Mouse (Mus musculus) CH12.LX (cell line): ENCODE measurements around the gene Fbxo3. TPM values are rescaled to one million over a fixed set of nuclear protein-coding genes. Genes with fewer than 3 reads are reported as not detected.
"Not testable (repeated sequence)": the region's sequence is repeated elsewhere in the genome, so short reads cannot be mapped to it uniquely, and the experiment has no call there.

ENCODE experiments used
- DNase-seq: peaks from one replicate; pipeline ENCODE4 v3.0.0-alpha.2; 2013; ENCODE audit errors: extremely low read depth
- H3K27ac ChIP-seq: 2 replicates; pipeline ENCODE4 v1.5.1; 2012; ENCODE audit warnings: low read depth, mild to moderate bottlenecking, control low read depth, moderate library complexity; ENCODE audit not compliant: insufficient read depth
- H3K27me3 ChIP-seq: replicated peaks from 2 replicates; pipeline ENCODE3; 2012; ENCODE audit warnings: inconsistent platforms
- H3K36me3 ChIP-seq, 2 experiments: replicated peaks in 1 of 2; 2 replicates each; pipeline versions ENCODE3 to v1.6.1; 2012; ENCODE audit warnings: inconsistent platforms in 1 of 2, low read length in 1 of 2, mild to moderate bottlenecking in 1 of 2, mixed read lengths in 1 of 2, moderate library complexity in 1 of 2; ENCODE audit not compliant: control insufficient read depth in 1 of 2, insufficient read depth in 1 of 2
- H3K4me1 ChIP-seq, 2 experiments: 2 replicates each; pipeline ENCODE4 v1.6.1; 2012; ENCODE audit warnings: inconsistent platforms in 1 of 2, moderate library complexity in 1 of 2; ENCODE audit not compliant: insufficient read depth in 2 of 2, control insufficient read depth in 1 of 2
- H3K4me2 ChIP-seq: 2 replicates; pipeline ENCODE4 v1.6.1; 2012; ENCODE audit warnings: low read depth, mild to moderate bottlenecking, control low read depth; ENCODE audit not compliant: poor library complexity, insufficient read depth, severe bottlenecking
- H3K4me3 ChIP-seq, 3 experiments: fragments of 150-350 bp in 1 of 3; sonication (generic) in 1 of 3; replicated peaks in 1 of 3; 2 replicates each; pipeline versions ENCODE3 to v1.5.1; 2011 to 2012; ENCODE audit warnings: low read depth in 2 of 3, low read length in 2 of 3, mild to moderate bottlenecking in 2 of 3, moderate library complexity in 2 of 3, control low read depth in 1 of 3, improper control_type of control experiment in 1 of 3, inconsistent platforms in 1 of 3, mixed read lengths in 1 of 3; ENCODE audit not compliant: poor library complexity in 1 of 3
- H3K79me2 ChIP-seq: replicated peaks from 2 replicates; pipeline ENCODE4 v1.6.1; 2012; ENCODE audit warnings: mild to moderate bottlenecking, moderate library complexity; ENCODE audit not compliant: control insufficient read depth, poor library complexity, insufficient read depth, severe bottlenecking; ENCODE audit errors: extremely low read depth
- H3K9ac ChIP-seq: 2 replicates; pipeline ENCODE4 v1.6.1; 2012; ENCODE audit warnings: low read depth, mild to moderate bottlenecking, control low read depth, moderate library complexity; ENCODE audit not compliant: insufficient read depth
- H3K9me3 ChIP-seq: replicated peaks from 2 replicates; pipeline ENCODE3; 2012; ENCODE audit warnings: low read length, inconsistent platforms, mixed read lengths
- GABPA ChIP-seq: IDR thresholded peaks from 2 replicates; pipeline ENCODE4 v1.6.1; 2012; ENCODE audit warnings: low read depth, low read length, improper control_type of control experiment, inconsistent platforms; ENCODE audit not compliant: insufficient replicate concordance
- JUN ChIP-seq: IDR thresholded peaks from 2 replicates; pipeline ENCODE4 v1.6.1; 2011; ENCODE audit warnings: low read depth, mild to moderate bottlenecking, low read length, improper control_type of control experiment, moderate library complexity; ENCODE audit not compliant: insufficient read depth
- MAFK ChIP-seq: IDR thresholded peaks from 2 replicates; pipeline ENCODE4 v1.6.1; 2011; ENCODE audit warnings: low read length, improper control_type of control experiment; ENCODE audit not compliant: insufficient replicate concordance
- NRF1 ChIP-seq: IDR thresholded peaks from 2 replicates; pipeline ENCODE4 v1.6.1; 2014; ENCODE audit warnings: low read depth, mild to moderate bottlenecking, inconsistent platforms, low read length, improper control_type of control experiment, moderate library complexity
- ZNF384 ChIP-seq: IDR thresholded peaks from 2 replicates; pipeline ENCODE4 v1.6.1; 2012; ENCODE audit warnings: low read depth, low read length, improper control_type of control experiment, inconsistent platforms
- dilution Hi-C: fragments of 300-500 bp; cut with MboI; formaldehyde crosslinking; loops from 2 replicates; pipeline ENCODE4 v1.14.3; 2020; ENCODE audit warnings: low sequenced_read_pairs; ENCODE audit not compliant: extremely low pct_unique_long_range_greater_than_20kb, extremely low pct_ligation_motif_present
- in situ Hi-C: fragments of 300-500 bp; cut with MboI; formaldehyde crosslinking; loops from 3 replicates; pipeline ENCODE4 v1.14.3; 2019; ENCODE audit warnings: low sequenced_read_pairs, low pct_ligation_motif_present, low pct_unique_long_range_greater_than_20kb, mixed read lengths
- polyA plus RNA-seq: library from polyadenylated mRNA; unstranded; fragments of >175 nt; gene quantifications from 2 replicates; pipeline ENCODE4 v1.2.1, GENCODE M21; 2012; ENCODE audit warnings: low read depth; ENCODE audit not compliant: insufficient read length
- total RNA-seq, 2 experiments: library from RNA; depleted of rRNA; stranded (reverse); fragments of 300-350 nt in 1 of 2; fragments of >200 nt in 1 of 2; gene quantifications; 2 replicates each; pipeline ENCODE4 v1.2.3; 2012 to 2014

Fbxo3 gene
- total and polyA plus RNA-seq, 3 experiments: 29.7 to 63.7 (median 38.4) TPM

GRCm38 (mm10) chr2:104069704-104070185 lies 42.2 kb downstream of the Fbxo3 start, which contains the start of gene Cd59b:
Gene Cd59b (plus strand): TSS chr2:104069849.
- peak within 1 kb of the TSS; percentile 31 for H3K27ac ChIP-seq
- H3K79me2 ChIP-seq: no peaks in the 10 kb centered on the region
- peak within 1 kb of the TSS; percentile 4; the same call in 1 of the 2 replicates for H3K4me2 ChIP-seq
- no peaks in the 10 kb centered on the region for H3K27me3 ChIP-seq
- peaks cover 0 to 8% of the 10 kb centered on the region in 2 experiments; a peak in 1 of 4 replicates for H3K4me1 ChIP-seq
- peak; percentile 71 for DNase-seq
- H3K9me3 ChIP-seq: no peaks in the 10 kb centered on the region
- H3K9ac ChIP-seq: no peak within 1 kb of the TSS; the same call in 1 of the 2 replicates
- dilution Hi-C loops: no loop called here
- H3K4me3 ChIP-seq: peak within 1 kb of the TSS; percentile 49 to 63 (median 50)
- in situ Hi-C loops: no loop called here
- TF ChIP-seq ZNF384: peak; percentile 66
- TF ChIP-seq JUN: no peak
- TF ChIP-seq NRF1: peak; percentile 89
- TF ChIP-seq GABPA: no peak
- TF ChIP-seq MAFK: no peak
- H3K36me3 ChIP-seq: no peaks in the 10 kb centered on the region

GRCm38 (mm10) chr2:104078285-104078684 lies 50.8 kb downstream of the Fbxo3 start:
- DNase-seq, H3K4me2 ChIP-seq, dilution Hi-C loops: not testable (repeated sequence)

DNA sequence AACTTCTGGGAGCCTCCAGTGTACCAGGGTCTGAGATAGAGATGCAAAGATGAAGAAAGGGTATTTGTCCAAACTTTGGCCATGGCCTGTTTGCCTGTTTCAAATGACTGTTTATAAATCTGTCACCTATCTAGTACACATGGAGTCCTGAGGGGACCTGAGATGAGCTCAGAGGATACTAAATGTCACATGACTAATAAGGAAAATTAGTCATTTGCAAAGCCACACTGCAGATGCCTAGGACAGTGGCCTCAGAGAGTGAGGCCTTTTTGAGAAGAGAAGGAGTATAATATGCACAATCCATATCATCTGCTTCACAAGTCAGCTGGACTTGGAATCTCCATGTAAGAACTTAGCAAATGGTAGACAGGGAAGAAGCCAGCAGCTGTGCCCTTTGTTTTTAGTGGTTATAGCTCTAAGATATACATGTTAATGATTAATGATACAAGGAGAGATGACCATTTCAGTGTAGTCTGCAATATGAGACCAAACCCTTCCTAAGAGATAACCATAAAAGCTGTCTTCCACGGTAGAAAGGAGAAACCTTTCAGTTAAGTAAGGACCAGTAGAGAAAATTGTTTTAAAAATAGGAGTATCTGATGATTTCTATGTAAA lies 54.0 kb downstream of the Fbxo3 start:
- H3K4me1 ChIP-seq, H3K4me3 ChIP-seq, DNase-seq, H3K27me3 ChIP-seq, dilution Hi-C loops, H3K36me3 ChIP-seq, H3K9me3 ChIP-seq, H3K4me2 ChIP-seq, in situ Hi-C loops, H3K27ac ChIP-seq, H3K79me2 ChIP-seq, H3K9ac ChIP-seq: not testable (repeated sequence)

More at GRCm38 (mm10) chr2:104078285-104078684, 50.8 kb downstream of the Fbxo3 start:
- H3K27me3 ChIP-seq, H3K4me3 ChIP-seq, in situ Hi-C loops, H3K4me1 ChIP-seq, H3K79me2 ChIP-seq, H3K27ac ChIP-seq, H3K36me3 ChIP-seq, H3K9me3 ChIP-seq, H3K9ac ChIP-seq: not testable (repeated sequence)
